Mouse (Mus musculus) gastrocnemius, postnatal 10 days (tissue): ENCODE results near the gene Tjap1. TPM values are rescaled to one million over a fixed set of nuclear protein-coding genes. Genes with fewer than 3 reads are reported as not detected.

Experiments used
- DNase-seq: peaks from one replicate; pipeline ENCODE4 v3.0.0; 2021; ENCODE audit warnings: mixed read lengths
- microRNA-seq, 2 experiments: library from miRNA; unstranded; fragments of <30 nt; microRNA quantifications; one replicate each; pipeline ENCODE4 v1.2.0; 2021
- total RNA-seq, 2 experiments: library from RNA; stranded (reverse); gene quantifications; 2 replicates each; pipeline ENCODE4 v1.2.3; 2021

Gene Tjap1
- total RNA-seq, 2 experiments from 2014 or later = 42.3 to 64.0 TPM

DNA sequence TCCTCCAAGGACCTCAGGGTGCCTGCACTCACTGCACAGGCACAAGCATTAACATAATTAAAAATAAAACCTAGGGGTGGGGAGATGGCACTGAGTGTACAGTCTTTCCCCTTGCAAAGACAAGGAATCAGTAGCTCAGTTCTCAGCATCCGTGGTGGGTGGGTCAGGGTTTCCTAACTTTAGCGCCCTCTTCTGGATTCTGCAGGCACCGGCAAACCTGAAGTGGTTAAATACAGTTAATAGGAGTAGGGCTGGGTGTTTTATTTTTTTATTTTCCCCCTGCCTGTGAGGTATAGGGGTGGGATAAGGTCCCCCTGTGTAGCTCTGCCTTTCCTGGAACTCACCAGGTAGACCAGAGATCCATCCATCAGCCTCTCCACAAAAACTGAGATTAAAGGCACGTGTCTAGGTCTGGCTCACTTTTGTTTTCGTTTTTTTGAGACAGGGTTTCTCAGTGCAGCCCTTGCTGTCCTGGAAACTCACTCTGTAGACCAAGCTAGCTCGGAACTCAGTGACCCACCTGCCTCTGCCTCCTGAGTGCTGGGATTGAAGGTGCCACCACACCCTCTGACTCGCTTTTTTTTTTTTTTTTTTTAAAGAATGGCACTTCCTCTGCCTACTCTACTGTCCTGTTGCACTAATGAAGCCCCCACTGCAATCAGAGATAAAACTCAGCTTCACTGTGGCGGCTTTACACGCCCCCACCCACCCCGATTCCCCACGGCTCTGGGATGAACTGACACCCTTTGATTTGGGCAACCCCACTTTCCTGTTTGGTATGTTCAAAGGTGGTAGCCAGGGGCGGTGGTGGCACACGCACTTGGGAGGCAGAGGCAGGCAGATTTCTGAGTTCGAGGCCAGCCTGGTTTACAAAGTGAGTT, 30.0 kb downstream of the Tjap1 start:
- peak; percentile 36 for DNase-seq

DNA sequence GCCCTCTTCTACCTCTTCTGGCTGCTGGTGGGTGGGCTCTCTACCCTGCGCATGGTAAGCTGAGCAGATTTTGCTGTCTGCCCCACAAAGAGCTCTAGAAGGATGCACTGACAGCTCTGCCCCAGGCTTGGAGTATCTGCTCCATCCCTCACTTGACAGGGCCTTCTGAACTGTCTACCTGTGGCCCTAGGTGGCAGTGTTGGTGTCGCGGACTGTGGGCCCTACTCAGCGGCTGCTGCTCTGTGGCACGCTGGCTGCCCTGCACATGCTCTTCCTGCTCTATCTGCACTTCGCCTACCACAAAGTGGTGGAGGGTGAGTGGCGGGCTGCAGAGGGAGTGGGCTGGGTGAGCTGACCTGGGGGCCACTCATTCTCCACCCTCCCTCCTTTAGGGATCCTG, 31.7 kb downstream of the Tjap1 start:
- no peak for DNase-seq

DNA sequence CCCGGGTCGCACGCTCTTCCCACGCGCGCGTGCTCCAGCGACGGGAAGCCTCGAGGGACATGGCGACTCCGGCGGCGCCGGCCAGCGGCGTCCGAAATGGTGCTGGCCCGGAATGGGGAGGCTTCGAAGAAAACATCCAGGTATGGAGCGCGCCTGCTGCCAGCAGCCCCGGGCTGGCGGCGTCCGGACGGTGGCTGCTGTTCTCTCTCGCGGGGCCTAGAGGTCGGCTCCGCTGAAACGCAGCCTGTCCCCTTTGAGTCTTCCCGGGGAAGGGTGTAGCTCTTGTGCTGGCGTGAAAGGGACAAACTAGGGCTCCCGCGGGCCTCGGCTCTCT, 34.7 kb downstream of the Tjap1 start:
- no peak for DNase-seq

DNA sequence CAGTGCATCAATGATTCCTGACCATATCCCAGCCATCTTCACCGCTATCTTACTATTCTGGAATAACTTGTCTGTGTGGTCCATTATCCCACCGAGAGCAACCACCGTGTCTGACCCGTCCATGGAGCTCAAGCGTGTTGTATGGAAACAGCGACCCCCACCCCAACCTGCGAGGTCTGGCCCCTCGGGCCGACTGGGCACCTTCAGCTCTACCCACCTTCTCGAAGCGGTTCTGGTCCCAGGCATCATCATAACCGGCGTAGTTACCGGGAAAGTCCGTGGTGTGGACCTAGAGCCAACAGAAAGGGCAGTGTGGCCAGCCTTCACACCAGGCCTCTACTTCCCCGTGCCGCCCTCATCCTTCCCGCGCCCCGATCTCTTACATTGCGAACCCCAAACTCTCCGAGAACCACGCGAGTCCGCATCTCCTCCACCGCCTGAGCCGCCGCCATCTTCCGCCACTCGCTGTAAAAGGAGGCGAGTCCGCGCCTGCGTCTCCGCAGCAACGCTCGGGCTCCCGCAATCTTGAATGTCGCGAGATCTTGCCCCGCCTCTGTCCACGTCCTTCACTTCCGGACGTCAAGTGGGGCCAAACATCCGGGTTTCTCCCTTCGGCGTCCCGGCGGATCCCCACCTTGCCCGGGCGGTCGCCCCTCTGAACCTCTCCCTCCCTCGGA, 35.2 kb downstream of the Tjap1 start, which contains the start of the genes Polr1c and Yipf3:
Gene Polr1c, minus strand, starts transcription at position 543 of the 677 bp plus-strand sequence.
Gene Yipf3, plus strand, starts transcription at position 569 of the 677 bp plus-strand sequence.
- DNase-seq = peak; percentile 94

DNA sequence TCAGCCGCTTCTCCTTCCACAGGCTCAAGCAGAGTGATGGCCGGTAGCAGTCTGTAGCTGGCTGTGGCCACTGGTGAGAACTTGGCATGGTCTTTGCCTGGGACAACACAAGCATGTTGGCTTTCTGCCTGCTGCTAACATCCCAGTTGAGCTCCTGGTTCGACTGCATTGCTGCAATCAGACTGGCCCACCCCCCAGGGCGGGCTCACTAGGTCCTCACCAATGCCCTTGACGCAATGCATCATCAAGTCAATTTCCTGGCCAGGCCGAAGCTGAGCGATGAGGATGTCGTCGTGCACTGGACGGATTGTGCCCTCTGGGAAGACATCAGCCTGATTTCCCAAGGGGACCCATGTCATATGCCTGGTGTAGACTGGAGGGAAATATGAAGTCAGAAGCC, 38.2 kb downstream of the Tjap1 start:
- no peak for DNase-seq

DNA sequence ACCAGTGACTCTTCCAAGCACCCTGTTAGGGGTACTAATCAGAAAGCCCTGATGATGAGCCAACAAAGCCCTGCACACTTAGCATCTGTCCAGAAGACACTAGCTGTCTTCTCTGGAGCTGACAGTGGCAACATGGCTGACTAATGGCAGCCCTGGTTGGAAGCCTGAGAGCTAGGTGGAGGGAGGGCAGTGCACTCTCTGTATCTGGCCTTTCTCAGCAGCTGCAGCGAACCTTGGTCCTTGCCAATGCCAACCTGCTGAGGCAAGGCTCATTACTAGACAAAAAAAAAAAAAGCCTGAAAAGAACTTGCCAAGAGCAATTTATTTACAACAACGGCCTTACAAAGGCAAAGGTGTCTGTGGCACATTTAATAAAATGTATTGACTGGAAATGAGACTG, 39.2 kb downstream of the Tjap1 start:
- DNase-seq = no peak

DNA sequence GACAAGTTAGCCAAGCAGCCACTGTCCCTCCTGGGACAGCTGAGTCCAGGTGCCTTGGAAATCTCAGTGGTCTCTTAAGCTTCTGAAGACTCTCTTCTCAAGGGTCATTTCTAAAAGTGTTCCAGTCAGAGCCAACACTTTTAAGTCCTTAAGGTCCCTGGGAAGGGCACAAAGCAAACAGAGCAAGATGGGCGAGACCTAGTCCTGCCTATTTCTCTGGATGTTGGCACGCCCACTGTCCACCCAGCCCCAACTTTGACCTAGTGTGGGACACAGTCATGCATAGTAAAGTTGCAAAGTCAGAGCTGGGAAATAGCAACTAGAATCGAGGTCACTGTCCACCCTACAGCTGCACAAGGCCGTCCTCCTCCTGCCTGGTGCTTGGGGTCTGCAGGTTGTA, 39.8 kb downstream of the Tjap1 start:
- no peak for DNase-seq

DNA sequence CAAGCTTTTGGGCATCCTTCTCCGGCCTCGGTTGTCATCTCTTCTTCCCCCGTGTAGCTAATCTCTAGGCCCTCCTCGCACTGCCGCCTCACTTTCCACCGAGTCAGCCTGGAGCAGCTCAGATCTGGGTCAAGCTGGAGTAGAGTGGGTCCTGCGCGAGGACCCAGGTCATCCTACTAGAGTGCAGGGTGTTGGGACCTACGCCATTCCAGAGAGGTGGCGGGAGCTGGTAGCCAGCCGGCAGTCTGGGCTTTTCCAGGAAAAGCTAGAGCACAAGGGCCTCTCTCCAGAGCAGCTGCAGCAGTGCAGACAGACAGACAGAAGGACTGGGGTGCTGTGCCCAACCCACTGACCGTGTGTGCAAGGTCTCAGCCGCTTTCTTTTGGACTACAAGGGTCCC, 40.6 kb downstream of the Tjap1 start:
- no peak for DNase-seq

DNA sequence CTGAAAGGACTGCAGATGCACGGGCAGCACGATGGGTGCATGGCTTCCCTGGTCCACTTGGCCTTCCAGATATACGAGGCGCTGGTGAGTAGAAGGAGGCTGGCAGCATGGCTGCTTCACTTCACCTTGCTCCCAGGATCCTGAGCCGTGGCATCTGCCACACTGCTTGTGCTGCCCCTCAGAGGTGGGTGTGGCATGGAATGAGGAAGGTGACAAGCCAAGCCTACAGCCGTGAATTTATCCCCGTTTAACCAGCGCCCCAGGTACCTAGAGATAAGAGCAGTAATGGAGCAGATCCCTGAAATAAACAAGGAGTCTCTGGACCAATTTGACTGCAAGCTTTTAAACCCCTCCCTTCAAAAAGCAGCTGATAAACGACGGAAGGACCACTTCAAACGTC, 41.4 kb downstream of the Tjap1 start:
- DNase-seq = no peak

DNA sequence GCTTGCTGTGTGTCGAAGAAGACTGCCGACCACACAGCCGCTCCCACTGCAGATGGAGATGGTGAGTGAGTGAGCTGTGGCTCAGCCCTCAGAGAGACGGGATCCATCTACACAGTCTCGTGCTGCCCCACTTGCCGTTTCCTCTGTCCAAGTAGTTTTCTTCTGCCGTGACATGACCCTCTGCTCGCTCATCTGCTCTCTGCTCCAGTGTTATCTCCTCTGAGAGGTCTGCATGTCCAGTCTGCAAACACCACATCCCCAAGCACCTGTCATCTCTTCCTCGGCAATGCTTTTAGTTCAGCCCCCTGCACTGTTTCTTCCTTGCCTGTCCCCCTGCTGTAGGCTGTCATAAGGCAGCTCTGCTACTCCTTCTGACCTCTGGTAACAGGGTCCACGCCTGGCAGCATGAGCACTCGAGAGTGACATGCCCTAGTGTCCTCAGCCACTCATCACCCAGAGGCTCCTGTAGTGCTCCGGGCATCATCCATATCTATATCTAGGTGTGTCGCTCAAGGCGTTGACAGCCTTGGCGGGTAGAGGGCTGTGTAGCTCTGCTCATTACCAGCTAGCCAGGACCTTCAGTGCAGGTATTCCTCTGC, 43.2 kb downstream of the Tjap1 start:
- DNase-seq = no peak

DNA sequence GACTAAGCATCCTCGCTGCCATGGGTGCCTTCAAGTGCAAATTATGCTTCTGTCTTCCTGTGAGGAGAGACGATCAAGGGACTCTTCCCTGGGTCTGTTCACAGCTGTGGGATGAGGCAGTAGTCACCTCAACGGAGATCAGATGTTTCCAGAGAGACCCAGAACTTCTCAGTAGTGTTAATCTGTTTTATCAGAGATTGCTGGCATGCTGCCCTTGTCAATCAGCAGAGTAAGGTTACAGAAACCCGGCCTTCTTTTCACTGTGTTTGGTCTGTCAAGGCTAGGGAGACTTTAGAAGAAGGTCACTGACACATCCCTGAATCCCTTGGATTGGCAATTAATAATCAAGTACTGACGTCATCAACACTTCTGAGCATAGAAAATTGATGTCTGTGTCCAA, 45.3 kb downstream of the Tjap1 start:
- DNase-seq = no peak

DNA sequence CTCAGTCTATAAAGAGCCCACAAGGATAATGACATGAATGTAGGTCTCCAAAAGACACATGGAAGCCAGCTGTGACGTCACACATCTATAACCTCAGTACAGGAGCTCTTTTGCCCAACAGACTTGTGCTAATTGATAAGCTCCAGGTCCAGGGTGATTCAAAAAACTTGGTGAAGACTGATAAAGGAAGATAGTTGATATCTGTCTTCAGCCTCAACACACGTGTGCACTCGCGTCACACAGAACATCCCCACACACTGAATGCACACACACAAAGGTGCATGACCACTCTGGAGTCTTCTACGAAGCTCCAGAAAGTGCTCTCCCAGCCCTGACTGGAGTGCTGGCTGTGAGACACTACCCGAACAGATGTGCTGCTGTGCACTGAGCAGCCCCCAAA, 45.7 kb downstream of the Tjap1 start:
- no peak for DNase-seq

DNA sequence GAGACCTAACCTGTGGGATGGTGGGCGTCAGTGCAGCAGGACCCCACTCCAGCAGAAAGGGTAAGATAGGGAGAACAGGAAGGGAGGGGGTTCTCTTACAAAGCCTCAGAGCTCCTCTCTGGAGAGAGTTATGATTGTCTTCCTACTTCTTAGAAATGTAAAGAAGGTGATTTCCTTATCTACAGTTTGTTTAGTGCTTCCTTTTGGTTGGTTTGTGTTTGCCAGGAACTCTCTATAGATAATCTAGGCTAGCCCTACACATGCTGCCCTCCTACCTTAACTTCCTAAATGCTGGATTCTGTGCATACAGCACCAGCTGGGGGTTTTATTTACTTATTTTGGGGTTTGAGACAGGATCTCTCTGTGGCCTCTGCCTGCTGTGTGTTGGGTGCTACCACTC, 46.8 kb downstream of the Tjap1 start:
- no peak for DNase-seq

DNA sequence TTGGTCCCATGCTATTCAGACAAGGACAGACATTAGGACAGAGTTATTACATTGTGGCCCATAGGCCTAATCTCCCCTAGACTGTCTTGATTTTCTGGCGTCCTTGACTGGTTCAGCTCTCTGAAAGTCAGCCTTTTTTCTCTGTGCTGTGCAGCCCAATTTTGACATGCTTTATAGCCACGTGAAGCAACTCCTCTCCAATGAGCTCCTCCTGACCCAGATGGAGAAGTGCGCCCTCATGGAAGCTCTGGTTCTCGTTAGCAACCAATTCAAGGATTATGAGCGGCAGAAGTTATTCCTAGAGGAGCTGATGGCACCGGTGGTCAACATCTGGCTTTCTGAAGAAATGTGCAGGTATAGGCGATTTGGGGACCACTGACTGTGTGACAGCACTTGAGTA, 55.2 kb downstream of the Tjap1 start:
- no peak for DNase-seq

DNA sequence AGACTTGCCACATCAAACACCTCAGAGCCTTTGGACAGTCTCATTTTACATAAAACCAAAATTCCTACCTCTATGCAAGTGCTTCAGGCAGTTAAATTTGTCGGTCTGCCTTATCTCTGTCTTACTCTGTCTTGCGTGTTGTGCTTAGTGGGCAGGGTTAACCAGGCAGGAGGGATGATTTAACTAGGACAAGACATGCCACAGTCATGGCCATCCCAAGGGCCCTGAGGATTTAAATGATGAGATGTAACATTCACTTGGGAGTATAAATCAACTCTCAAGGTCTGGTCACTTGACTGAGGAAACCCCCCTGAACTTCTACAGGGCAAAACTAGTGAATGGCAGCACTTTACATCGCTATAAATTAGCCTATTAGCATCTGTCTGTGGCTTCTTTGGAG, 61.2 kb downstream of the Tjap1 start:
- DNase-seq = no peak

DNA sequence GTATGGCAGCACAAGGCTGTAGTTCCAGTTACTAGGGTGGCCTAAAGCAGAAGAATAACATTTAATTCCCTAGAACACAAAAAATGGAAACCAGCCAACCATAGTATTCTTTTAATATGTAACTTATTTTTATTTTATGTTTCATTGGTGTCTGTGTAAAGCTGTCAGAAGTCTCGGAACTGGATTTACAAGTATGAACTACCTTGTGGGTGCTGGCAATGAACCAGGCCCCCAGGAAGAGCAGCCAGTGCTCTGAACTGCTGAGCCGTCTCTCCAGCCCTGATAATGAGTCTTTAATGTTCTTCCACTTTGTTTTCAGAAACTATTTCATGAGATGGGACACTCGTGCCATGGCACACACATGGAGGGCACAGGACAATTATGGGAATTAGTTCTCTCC, 72.3 kb downstream of the Tjap1 start:
- no peak for DNase-seq

Small RNAs within 50 kb of the gene (microRNA-seq; reads per million reads assigned to microRNA genes)
- 0 reads per million in 2 experiments for gene Mir693

Other genes starting within 250 kb of the Tjap1 start
- gene Mrps18a, start 172.0 kb downstream of the Tjap1 start, total RNA-seq = 10 to 100 TPM; 62.6 to 63.8 TPM
- gene Rsph9, start 138.8 kb downstream of the Tjap1 start, total RNA-seq = under 1 TPM; 0.49 to 0.84 TPM
- 10 to 100 TPM; 14.0 to 14.7 TPM for gene Mad2l1bp, start 129.5 kb downstream of the Tjap1 start, total RNA-seq
- gene Gtpbp2, start 122.0 kb downstream of the Tjap1 start, total RNA-seq = 10 to 100 TPM; 44.9 to 59.2 TPM
- gene Polh, start 80.4 kb downstream of the Tjap1 start, total RNA-seq = 10 to 100 TPM; 13.7 to 14.9 TPM
- 10 to 100 TPM; 15.8 to 18.8 TPM for gene Xpo5, start 80.2 kb downstream of the Tjap1 start, total RNA-seq
- gene Polr1c, start 35.0 kb downstream of the Tjap1 start, total RNA-seq = 10 to 100 TPM; 18.5 to 21.8 TPM
- gene Yipf3, start 34.9 kb downstream of the Tjap1 start, total RNA-seq = 10 to 100 TPM; 53.6 to 66.6 TPM
- gene Lrrc73, start 29.5 kb downstream of the Tjap1 start, total RNA-seq = under 1 TPM; 0.54 to 0.79 TPM
- gene Dlk2, start 14.4 kb upstream of the Tjap1 start, total RNA-seq = under 1 TPM; 0.35 to 0.79 TPM
- 1 to 10 TPM; 3.5 to 4.2 TPM for gene Abcc10, start 45.3 kb upstream of the Tjap1 start, total RNA-seq
- 10 to 100 TPM; 17.5 to 24.1 TPM for gene Zfp318, start 100.7 kb upstream of the Tjap1 start, total RNA-seq
- gene Crip3, start 145.9 kb upstream of the Tjap1 start, total RNA-seq = 1 to 10 TPM; 1.9 to 2.0 TPM
- under 1 TPM in 1 of 2 experiments, not detected in 1; 0.36 TPM for gene Slc22a7, start 155.4 kb upstream of the Tjap1 start, total RNA-seq
- 1 to 10 TPM; 3.9 to 4.5 TPM for gene Ttbk1, start 204.6 kb upstream of the Tjap1 start, total RNA-seq
- 1 to 10 TPM; 4.9 to 5.2 TPM for gene Dnph1, start 213.7 kb upstream of the Tjap1 start, total RNA-seq